Mouse (Mus musculus) bone marrow, adult 2 months (tissue): ENCODE results near the gene Gspt1. TPM values are rescaled to one million over a fixed set of nuclear protein-coding genes. Genes with fewer than 3 reads are reported as not detected.

ENCODE experiments used
- H3K27ac ChIP-seq: fragments of 200-500 bp; 2 replicates; pipeline ENCODE4 v1.5.1; 2012; ENCODE audit warnings: low read depth, mild to moderate bottlenecking, control low read depth, inconsistent platforms, low read length; ENCODE audit not compliant: control insufficient read depth, poor library complexity, insufficient read depth
- H3K4me1 ChIP-seq: fragments of 200-500 bp; 2 replicates; pipeline ENCODE4 v1.6.1; 2011; ENCODE audit warnings: low read length; ENCODE audit not compliant: control insufficient read depth, insufficient read depth
- H3K4me3 ChIP-seq: fragments of 200-500 bp; replicated peaks from 2 replicates; pipeline ENCODE3; 2011; ENCODE audit warnings: mild to moderate bottlenecking, low read depth, low read length, control low read depth; ENCODE audit not compliant: control insufficient read depth
- CTCF ChIP-seq: fragments of 200-500 bp; IDR thresholded peaks from 2 replicates; pipeline ENCODE4 v1.5.1; 2011; ENCODE audit warnings: low read length, control low read depth; ENCODE audit not compliant: control insufficient read depth, insufficient read depth
- POLR2A ChIP-seq: fragments of 200-500 bp; IDR thresholded peaks from 2 replicates; pipeline ENCODE4 v1.6.1; 2011; ENCODE audit warnings: low read depth, mild to moderate bottlenecking, control low read depth, low read length, borderline replicate concordance; ENCODE audit not compliant: control insufficient read depth
- WGBS: fragments of 180-500 bp; shearing (Covaris S2); methylation state at CpG from one replicate; pipeline ENCODE4 v1.1.7; 2018; 5-methylcytosine and 5-hydroxymethylcytosine counted together
- polyA plus RNA-seq: library from polyadenylated mRNA; stranded (reverse); fragments of >200 nt; gene quantifications from 2 replicates; pipeline ENCODE4 v1.2.4, GENCODE M21; 2011; ENCODE audit warnings: low replicate concordance; ENCODE audit not compliant: missing spikeins, insufficient read depth, insufficient read length

Gene Gspt1
- polyA plus RNA-seq, 1 experiment, result 78.9 TPM

GRCm38 (mm10) chr16:11200247-11200646 lies 53.9 kb downstream of the Gspt1 start:
- H3K4me3 ChIP-seq, result no peak overlapping the region
- TF ChIP-seq CTCF (no peak), POLR2A (no peak)
- no peaks in the 10 kb centered on the region; the same call in 1 of the 2 replicates for H3K4me1 ChIP-seq
- H3K27ac ChIP-seq, result no peak overlapping the region
- 84% methylated on average over 3 of the region's 3 CpGs for WGBS

DNA sequence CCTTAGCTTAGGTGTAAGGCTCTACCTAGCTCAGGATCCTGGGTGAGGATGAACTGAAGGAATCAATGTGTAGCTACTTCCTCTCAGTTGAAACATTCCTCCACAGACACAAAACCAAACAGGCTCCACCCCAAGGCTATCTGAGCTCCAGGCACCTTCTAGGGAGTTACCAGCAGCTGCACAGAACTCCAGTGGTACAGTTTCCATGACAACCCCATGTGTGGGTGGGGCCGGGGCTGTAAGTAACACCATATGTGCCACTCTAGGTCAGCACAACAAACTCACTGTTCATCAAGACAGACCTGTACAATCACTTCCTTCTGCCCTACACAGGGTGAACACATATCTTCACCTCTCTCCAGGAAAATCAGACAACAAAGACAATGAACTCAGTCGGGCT lies 55.7 kb downstream of the Gspt1 start:
- WGBS, result 63% methylated on average over 2 of the region's 2 CpGs
- Histone ChIP-seq H3K4me1 (no peaks in the 10 kb centered on the region), H3K27ac (no peak overlapping the region), H3K4me3 (no peak overlapping the region)
- TF ChIP-seq POLR2A (no peak), CTCF (no peak)

- Histone ChIP-seq H3K4me3 (no peak overlapping the region), H3K4me1 (no peaks in the 10 kb centered on the region), H3K27ac (no peak overlapping the region)
- TF ChIP-seq POLR2A (no peak), CTCF (no peak)
- WGBS, result 85% methylated on average over 4 of the region's 4 CpGs
These were observed 57.1 kb downstream of the Gspt1 start for GRCm38 (mm10) chr16:11197052-11197451.

- no peak overlapping the region for H3K4me3 ChIP-seq
- TF ChIP-seq CTCF (no peak), POLR2A (no peak)
- 88% methylated on average over 2 of the region's 2 CpGs for WGBS
- H3K4me1 ChIP-seq, result no peaks in the 10 kb centered on the region
- no peak overlapping the region for H3K27ac ChIP-seq
These were observed 60.9 kb downstream of the Gspt1 start for GRCm38 (mm10) chr16:11193231-11193630.

DNA sequence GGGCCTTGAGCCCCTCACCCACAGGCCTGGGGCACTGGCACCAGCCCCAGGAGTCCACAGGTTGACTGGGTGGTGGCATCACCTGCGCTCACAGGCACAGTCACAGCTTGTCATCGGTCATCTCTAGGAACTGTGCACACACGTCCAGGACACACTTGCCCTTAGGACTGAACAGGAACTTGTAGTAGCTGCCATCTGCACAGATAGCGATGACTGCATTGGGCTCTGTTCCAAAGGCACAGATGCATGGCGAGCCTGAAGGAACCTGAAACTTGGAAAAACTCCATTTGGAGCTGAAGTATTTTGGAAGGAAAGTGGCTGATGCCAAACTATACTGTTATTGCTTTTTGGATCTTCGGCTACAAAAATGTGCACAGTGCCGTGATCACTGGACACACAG lies 64.0 kb downstream of the Gspt1 start:
- Histone ChIP-seq H3K4me1 (no peaks in the 10 kb centered on the region), H3K4me3 (no peak overlapping the region), H3K27ac (no peak overlapping the region)
- TF ChIP-seq CTCF (no peak), POLR2A (no peak)
- WGBS, result 81% methylated on average over 7 of the region's 7 CpGs

- H3K27ac ChIP-seq, result no peak overlapping the region
- WGBS, result 58% methylated on average over 2 of the region's 2 CpGs
- no peak for TF ChIP-seq CTCF
- no peak for TF ChIP-seq POLR2A
- peaks cover 3% of the 10 kb centered on the region for H3K4me1 ChIP-seq
- no peak overlapping the region for H3K4me3 ChIP-seq
These were observed 76.7 kb downstream of the Gspt1 start for GRCm38 (mm10) chr16:11177404-11177803.

GRCm38 (mm10) chr16:11176884-11177244 lies 77.3 kb downstream of the Gspt1 start:
- 9% methylated on average over 4 of the region's 4 CpGs for WGBS
- H3K4me3 ChIP-seq, result peak overlapping the region; percentile 96
- peaks cover 3% of the 10 kb centered on the region for H3K4me1 ChIP-seq
- H3K27ac ChIP-seq, result peak overlapping the region; percentile 95; the same call in 1 of the 2 replicates
- TF ChIP-seq CTCF (no peak), POLR2A (no peak)

GRCm38 (mm10) chr16:11176208-11176883 lies 77.8 kb downstream of the Gspt1 start, which contains the start of gene Zc3h7a:
TSS of gene Zc3h7a (minus strand) at chr16:11176393.
- peaks cover 3% of the 10 kb centered on the region for H3K4me1 ChIP-seq
- WGBS, result under 1% methylated on average over 57 of the region's 57 CpGs
- H3K27ac ChIP-seq, result peak within 1 kb of the TSS; percentile 95
- TF ChIP-seq CTCF, result peak; percentile 72
- TF ChIP-seq POLR2A, result peak; percentile 71; the same call in 1 of the 2 replicates
- peak within 1 kb of the TSS; percentile 96 for H3K4me3 ChIP-seq
